Mouse (Mus musculus) heart, embryonic 11.5 days (tissue): ENCODE results near the gene Farp1. TPM values are rescaled to one million over a fixed set of nuclear protein-coding genes. Genes with fewer than 3 reads are reported as not detected.

Experiments
- ATAC-seq: fragments of 200-750 bp; cut with Nextera tagmentation; replicated peaks from 2 replicates; pipeline ENCODE4 v1.8.0; 2017; ENCODE audit warnings: moderate library complexity; ENCODE audit not compliant: insufficient number of reproducible peaks, low FRiP score, low TSS enrichment
- H3K27ac ChIP-seq: fragments of 300-500 bp; sonication (generic); 2 replicates; pipeline ENCODE4 v1.5.1; 2014; ENCODE audit warnings: mild to moderate bottlenecking, low read depth, low read length
- H3K27me3 ChIP-seq: fragments of 300-500 bp; sonication (generic); 2 replicates; pipeline ENCODE4 v1.6.1; 2014; ENCODE audit warnings: mild to moderate bottlenecking, low read length, mixed read lengths; ENCODE audit not compliant: control insufficient read depth, insufficient read depth
- H3K36me3 ChIP-seq: fragments of 300-500 bp; sonication (generic); 2 replicates; pipeline ENCODE4 v1.6.1; 2014; ENCODE audit warnings: mild to moderate bottlenecking, low read length, moderate library complexity, mixed read lengths; ENCODE audit not compliant: control insufficient read depth, insufficient read depth
- H3K4me1 ChIP-seq: fragments of 300-500 bp; sonication (generic); 2 replicates; pipeline ENCODE4 v1.6.1; 2014; ENCODE audit warnings: low read length; ENCODE audit not compliant: control insufficient read depth, insufficient read depth
- H3K4me2 ChIP-seq: fragments of 300-500 bp; sonication (generic); 2 replicates; pipeline ENCODE4 v1.6.1; 2014; ENCODE audit warnings: mild to moderate bottlenecking, moderate library complexity
- H3K4me3 ChIP-seq: fragments of 300-500 bp; sonication (generic); 2 replicates; pipeline ENCODE4 v1.5.1; 2014; ENCODE audit warnings: low read depth, low read length
- H3K9ac ChIP-seq: fragments of 300-500 bp; sonication (generic); 2 replicates; pipeline ENCODE4 v1.6.1; 2014; ENCODE audit warnings: mild to moderate bottlenecking, low read depth, low read length, moderate library complexity
- H3K9me3 ChIP-seq: fragments of 300-500 bp; sonication (generic); replicated peaks from 2 replicates; pipeline ENCODE4 v1.6.1; 2016; ENCODE audit warnings: low read length; ENCODE audit not compliant: control insufficient read depth
- WGBS: fragments of 180-500 bp; shearing (Covaris S2); extraction: QIAGEN DNeasy Blood & Tissue Kit; methylation state at CpG from one replicate; pipeline ENCODE4 v1.1.7; 2014; ENCODE audit not compliant: insufficient replicate concordance; 5-methylcytosine and 5-hydroxymethylcytosine counted together
- polyA plus RNA-seq: library from polyadenylated mRNA; unstranded; fragments of >200 nt; fragmentation: Nextera tagmentation; extraction: Ambion mirVana; gene quantifications from 2 replicates; pipeline ENCODE4 v1.2.1, GENCODE M21; 2014

Farp1 gene
- polyA plus RNA-seq, 1 experiment from 2014 or later = 28.1 TPM

GRCm38 (mm10) chr14:121254869-121255268, 219.9 kb downstream of the Farp1 start:
- H3K4me3 ChIP-seq = no peak overlapping the region
- no peak overlapping the region for H3K9ac ChIP-seq
- ATAC-seq = no peak
- no peaks in the 10 kb centered on the region for H3K4me1 ChIP-seq
- H3K4me2 ChIP-seq = no peak overlapping the region
- H3K36me3 ChIP-seq = peaks cover 8% of the 10 kb centered on the region
- WGBS = 75% methylated on average over 10 of the region's 10 CpGs
- no peaks in the 10 kb centered on the region for H3K9me3 ChIP-seq
- H3K27ac ChIP-seq = no peak overlapping the region
- no peaks in the 10 kb centered on the region for H3K27me3 ChIP-seq

- no peaks in the 10 kb centered on the region for H3K27me3 ChIP-seq
- no peak overlapping the region for H3K9ac ChIP-seq
- H3K4me1 ChIP-seq = no peaks in the 10 kb centered on the region
- H3K4me2 ChIP-seq = no peak overlapping the region
- H3K36me3 ChIP-seq = peaks cover 6% of the 10 kb centered on the region
- ATAC-seq = no peak
- 76% methylated on average over 13 of the region's 13 CpGs for WGBS
- no peak overlapping the region for H3K27ac ChIP-seq
- H3K9me3 ChIP-seq = no peaks in the 10 kb centered on the region
- no peak overlapping the region for H3K4me3 ChIP-seq
Measured at GRCm38 (mm10) chr14:121255469-121255868, 220.5 kb downstream of the Farp1 start.

GRCm38 (mm10) chr14:121256896-121257295, 221.9 kb downstream of the Farp1 start:
- WGBS = 82% methylated on average over 7 of the region's 7 CpGs
- no peaks in the 10 kb centered on the region for H3K4me1 ChIP-seq

GRCm38 (mm10) chr14:121259332-121259731, 224.3 kb downstream of the Farp1 start:
- Histone ChIP-seq H3K27me3 (no peaks in the 10 kb centered on the region), H3K4me2 (no peak overlapping the region), H3K36me3 (peaks cover 3% of the 10 kb centered on the region), H3K4me1 (peaks cover 9% of the 10 kb centered on the region), H3K9me3 (no peaks in the 10 kb centered on the region), H3K9ac (no peak overlapping the region), H3K27ac (no peak overlapping the region), H3K4me3 (no peak overlapping the region)
- ATAC-seq = no peak
- 76% methylated on average over 11 of the region's 11 CpGs for WGBS

More at GRCm38 (mm10) chr14:121256896-121257295, 221.9 kb downstream of the Farp1 start:
- no peak for ATAC-seq
- no peak overlapping the region for H3K27ac ChIP-seq
- H3K27me3 ChIP-seq = no peaks in the 10 kb centered on the region
- H3K4me3 ChIP-seq = no peak overlapping the region
- no peak overlapping the region for H3K4me2 ChIP-seq
- H3K36me3 ChIP-seq = peaks cover 6% of the 10 kb centered on the region
- H3K9ac ChIP-seq = no peak overlapping the region
- no peaks in the 10 kb centered on the region for H3K9me3 ChIP-seq

GRCm38 (mm10) chr14:121259789-121260188, 224.8 kb downstream of the Farp1 start:
- H3K4me2 ChIP-seq = no peak overlapping the region
- H3K27me3 ChIP-seq = no peaks in the 10 kb centered on the region
- no peak for ATAC-seq
- peaks cover 3% of the 10 kb centered on the region for H3K36me3 ChIP-seq
- WGBS = 44% methylated on average over 7 of the region's 7 CpGs
- H3K4me3 ChIP-seq = no peak overlapping the region
- H3K9ac ChIP-seq = no peak overlapping the region
- no peaks in the 10 kb centered on the region for H3K9me3 ChIP-seq
- no peak overlapping the region for H3K27ac ChIP-seq
- peaks cover 9% of the 10 kb centered on the region for H3K4me1 ChIP-seq

GRCm38 (mm10) chr14:121261229-121261879, 226.4 kb downstream of the Farp1 start:
- Histone ChIP-seq H3K27ac (no peak overlapping the region), H3K9me3 (no peaks in the 10 kb centered on the region), H3K9ac (no peak overlapping the region), H3K4me3 (no peak overlapping the region), H3K27me3 (no peaks in the 10 kb centered on the region), H3K4me2 (no peak overlapping the region), H3K36me3 (peaks cover 5% of the 10 kb centered on the region), H3K4me1 (peaks cover 14% of the 10 kb centered on the region)
- 74% methylated on average over 5 of the region's 5 CpGs for WGBS
- no peak for ATAC-seq

- Histone ChIP-seq H3K4me1 (peaks cover 20% of the 10 kb centered on the region), H3K36me3 (peaks cover 4% of the 10 kb centered on the region), H3K9me3 (no peaks in the 10 kb centered on the region), H3K27me3 (no peaks in the 10 kb centered on the region), H3K9ac (no peak overlapping the region), H3K27ac (no peak overlapping the region), H3K4me2 (no peak overlapping the region), H3K4me3 (no peak overlapping the region)
- WGBS = 69% methylated on average over 4 of the region's 4 CpGs
- ATAC-seq = no peak
Measured at GRCm38 (mm10) chr14:121262606-121263005, 227.6 kb downstream of the Farp1 start.

- Histone ChIP-seq H3K27ac (no peak overlapping the region), H3K9ac (no peak overlapping the region), H3K9me3 (no peaks in the 10 kb centered on the region), H3K36me3 (peaks cover 5% of the 10 kb centered on the region), H3K4me2 (no peak overlapping the region), H3K27me3 (no peaks in the 10 kb centered on the region), H3K4me3 (no peak overlapping the region), H3K4me1 (peaks cover 20% of the 10 kb centered on the region)
- ATAC-seq = no peak
- WGBS = 76% methylated on average over 2 of the region's 2 CpGs
Measured at GRCm38 (mm10) chr14:121263912-121264311, 228.9 kb downstream of the Farp1 start.

- H3K4me1 ChIP-seq = peaks cover 20% of the 10 kb centered on the region
- H3K27me3 ChIP-seq = no peaks in the 10 kb centered on the region
- peaks cover 5% of the 10 kb centered on the region for H3K36me3 ChIP-seq
- no peaks in the 10 kb centered on the region for H3K9me3 ChIP-seq
- 64% methylated on average over 6 of the region's 6 CpGs for WGBS
- no peak overlapping the region for H3K4me3 ChIP-seq
- no peak overlapping the region for H3K4me2 ChIP-seq
- H3K9ac ChIP-seq = no peak overlapping the region
- H3K27ac ChIP-seq = no peak overlapping the region
- no peak for ATAC-seq
Measured at GRCm38 (mm10) chr14:121264453-121264852, 229.5 kb downstream of the Farp1 start.
